Mouse (Mus musculus): Measurements from ENCODE around the gene Psmb11. TPM values are rescaled to one million over a fixed set of nuclear protein-coding genes. Genes with fewer than 3 reads are reported as not detected.

Gene Psmb11
- polyA plus RNA-seq, 1 experiment: 0.47 TPM

GRCm38 (mm10) chr14:54624976-54625375 is 3.7 kb downstream of the Psmb11 start:
- no peak overlapping the region for H3K27ac ChIP-seq (ENCODE audit: control insufficient read depth, insufficient read depth, low read depth, low read length, poor library complexity)
- TF ChIP-seq CTCF (IDR thresholded peaks at IDR 0.05; ENCODE audit: control insufficient read depth, insufficient read depth, low read length) (no peak), POLR2A (IDR thresholded peaks at IDR 0.05; ENCODE audit: borderline replicate concordance, control insufficient read depth, low read depth, low read length) (no peak)
- whole genome bisulfite sequencing: 87% methylated on average over 10 of the region's 10 CpGs
- no peak overlapping the region for H3K4me3 ChIP-seq (replicated peaks; ENCODE audit: control insufficient read depth, low read depth, low read length)
- no peaks in the 10 kb centered on the region; the same call in 1 of the 2 replicates for H3K4me1 ChIP-seq (ENCODE audit: control insufficient read depth, insufficient read depth, low read length)

- H3K4me1 ChIP-seq (ENCODE audit: control insufficient read depth, insufficient read depth, low read length): no peaks in the 10 kb centered on the region; the same call in 1 of the 2 replicates
- WGBS: 72% methylated on average over 5 of the region's 5 CpGs
- TF ChIP-seq POLR2A (IDR thresholded peaks at IDR 0.05; ENCODE audit: borderline replicate concordance, control insufficient read depth, low read depth, low read length): no peak
- TF ChIP-seq CTCF (IDR thresholded peaks at IDR 0.05; ENCODE audit: control insufficient read depth, insufficient read depth, low read length): no peak
- no peak overlapping the region for H3K27ac ChIP-seq (ENCODE audit: control insufficient read depth, insufficient read depth, low read depth, low read length, poor library complexity)
- H3K4me3 ChIP-seq (replicated peaks; ENCODE audit: control insufficient read depth, low read depth, low read length): no peak overlapping the region
These were observed 6.9 kb downstream of the Psmb11 start for GRCm38 (mm10) chr14:54628103-54628502.

DNA sequence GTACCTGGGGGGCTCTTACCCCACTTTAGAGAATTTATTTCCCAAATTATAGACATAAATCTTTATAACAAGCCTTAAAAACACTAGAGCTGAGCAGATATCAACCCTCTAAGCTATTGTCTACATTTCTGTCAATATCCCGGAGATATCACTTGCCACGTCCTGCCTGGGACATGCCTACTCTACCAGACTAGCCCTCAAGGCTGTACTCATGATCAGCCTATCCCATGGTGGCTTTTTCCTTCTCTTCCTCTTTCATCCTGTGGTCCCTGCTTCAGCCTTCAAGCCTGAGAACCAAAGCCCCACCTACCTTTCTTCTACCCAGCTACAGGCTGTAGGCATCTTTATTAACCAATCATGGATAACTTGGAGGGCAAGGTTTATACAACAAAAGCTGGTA is 8.6 kb downstream of the Psmb11 start:
- no peak overlapping the region for H3K27ac ChIP-seq (ENCODE audit: control insufficient read depth, insufficient read depth, low read depth, low read length, poor library complexity)
- H3K4me3 ChIP-seq (replicated peaks; ENCODE audit: control insufficient read depth, low read depth, low read length): no peak overlapping the region
- H3K4me1 ChIP-seq (ENCODE audit: control insufficient read depth, insufficient read depth, low read length): no peaks in the 10 kb centered on the region
- WGBS: 74% methylated on average over 2 of the region's 2 CpGs
- TF ChIP-seq POLR2A (IDR thresholded peaks at IDR 0.05; ENCODE audit: borderline replicate concordance, control insufficient read depth, low read depth, low read length) (no peak), CTCF (IDR thresholded peaks at IDR 0.05; ENCODE audit: control insufficient read depth, insufficient read depth, low read length) (no peak)

GRCm38 (mm10) chr14:54630583-54631239 is 9.5 kb downstream of the Psmb11 start:
- 50% methylated on average over 11 of the region's 11 CpGs for whole genome bisulfite sequencing
- no peak overlapping the region for H3K4me3 ChIP-seq (replicated peaks; ENCODE audit: control insufficient read depth, low read depth, low read length)
- TF ChIP-seq CTCF (IDR thresholded peaks at IDR 0.05; ENCODE audit: control insufficient read depth, insufficient read depth, low read length) (no peak), POLR2A (IDR thresholded peaks at IDR 0.05; ENCODE audit: borderline replicate concordance, control insufficient read depth, low read depth, low read length) (no peak)
- H3K27ac ChIP-seq (ENCODE audit: control insufficient read depth, insufficient read depth, low read depth, low read length, poor library complexity): no peak overlapping the region
- H3K4me1 ChIP-seq (ENCODE audit: control insufficient read depth, insufficient read depth, low read length): no peaks in the 10 kb centered on the region

DNA sequence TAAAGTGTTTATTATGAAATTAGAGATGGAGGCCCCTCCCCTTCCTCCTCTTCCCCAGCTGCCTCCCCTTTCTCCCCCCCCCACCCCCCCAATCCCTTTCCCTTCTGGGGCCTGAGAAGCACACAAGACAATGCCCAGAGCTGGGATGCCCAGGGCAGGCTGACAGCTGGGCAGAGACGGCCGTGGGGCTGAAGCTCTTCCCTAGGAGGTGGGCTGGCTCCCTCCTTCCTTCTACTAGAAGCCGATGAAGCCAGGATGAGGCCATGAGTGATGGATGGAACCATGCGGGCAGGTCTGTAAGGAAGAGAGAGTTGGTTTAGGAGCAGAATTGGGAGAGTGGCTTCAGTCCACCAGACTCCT is 10.0 kb downstream of the Psmb11 start:
- TF ChIP-seq POLR2A (IDR thresholded peaks at IDR 0.05; ENCODE audit: borderline replicate concordance, control insufficient read depth, low read depth, low read length) (no peak), CTCF (IDR thresholded peaks at IDR 0.05; ENCODE audit: control insufficient read depth, insufficient read depth, low read length) (no peak)
- H3K27ac ChIP-seq (ENCODE audit: control insufficient read depth, insufficient read depth, low read depth, low read length, poor library complexity): no peak overlapping the region
- no peaks in the 10 kb centered on the region for H3K4me1 ChIP-seq (ENCODE audit: control insufficient read depth, insufficient read depth, low read length)
- H3K4me3 ChIP-seq (replicated peaks; ENCODE audit: control insufficient read depth, low read depth, low read length): no peak overlapping the region
- 86% methylated on average over 4 of the region's 4 CpGs for WGBS

- WGBS: 95% methylated on average over 37 of the region's 37 CpGs
These were observed 11.0 kb downstream of the Psmb11 start for GRCm38 (mm10) chr14:54632252-54632651.

DNA sequence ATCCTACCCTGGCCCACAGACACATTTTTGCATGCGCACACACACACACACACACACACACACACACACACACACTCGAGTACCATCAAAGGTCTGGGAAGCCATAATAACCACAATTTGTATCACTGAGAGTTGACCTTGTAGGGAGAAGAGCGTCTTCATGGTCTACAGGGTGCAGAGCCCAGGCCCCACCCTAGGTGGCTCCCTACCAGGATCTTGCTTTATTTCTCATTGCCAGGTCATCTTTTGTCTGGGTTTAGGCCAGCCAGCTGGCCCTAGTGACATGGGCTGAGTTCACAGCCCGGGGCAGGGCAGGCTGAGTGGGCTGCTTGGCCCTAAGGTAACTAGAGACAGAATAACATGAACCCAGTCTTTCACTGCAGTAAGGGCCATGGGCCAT is 12.9 kb downstream of the Psmb11 start:
- H3K4me1 ChIP-seq (ENCODE audit: control insufficient read depth, insufficient read depth, low read length): no peaks in the 10 kb centered on the region
- no peak overlapping the region for H3K27ac ChIP-seq (ENCODE audit: control insufficient read depth, insufficient read depth, low read depth, low read length, poor library complexity)
- H3K4me3 ChIP-seq (replicated peaks; ENCODE audit: control insufficient read depth, low read depth, low read length): no peak overlapping the region
- TF ChIP-seq CTCF (IDR thresholded peaks at IDR 0.05; ENCODE audit: control insufficient read depth, insufficient read depth, low read length) (peak; percentile 15; the same call in 1 of the 2 replicates), POLR2A (IDR thresholded peaks at IDR 0.05; ENCODE audit: borderline replicate concordance, control insufficient read depth, low read depth, low read length) (no peak)
- 70% methylated on average over 4 of the region's 4 CpGs for WGBS

More at GRCm38 (mm10) chr14:54632252-54632651, 11.0 kb downstream of the Psmb11 start:
- Histone ChIP-seq H3K4me1 (ENCODE audit: control insufficient read depth, insufficient read depth, low read length) (no peaks in the 10 kb centered on the region), H3K27ac (ENCODE audit: control insufficient read depth, insufficient read depth, low read depth, low read length, poor library complexity) (no peak overlapping the region; the same call in 1 of the 2 replicates), H3K4me3 (replicated peaks; ENCODE audit: control insufficient read depth, low read depth, low read length) (no peak overlapping the region)
- TF ChIP-seq CTCF (IDR thresholded peaks at IDR 0.05; ENCODE audit: control insufficient read depth, insufficient read depth, low read length) (no peak), POLR2A (IDR thresholded peaks at IDR 0.05; ENCODE audit: borderline replicate concordance, control insufficient read depth, low read depth, low read length) (no peak)

DNA sequence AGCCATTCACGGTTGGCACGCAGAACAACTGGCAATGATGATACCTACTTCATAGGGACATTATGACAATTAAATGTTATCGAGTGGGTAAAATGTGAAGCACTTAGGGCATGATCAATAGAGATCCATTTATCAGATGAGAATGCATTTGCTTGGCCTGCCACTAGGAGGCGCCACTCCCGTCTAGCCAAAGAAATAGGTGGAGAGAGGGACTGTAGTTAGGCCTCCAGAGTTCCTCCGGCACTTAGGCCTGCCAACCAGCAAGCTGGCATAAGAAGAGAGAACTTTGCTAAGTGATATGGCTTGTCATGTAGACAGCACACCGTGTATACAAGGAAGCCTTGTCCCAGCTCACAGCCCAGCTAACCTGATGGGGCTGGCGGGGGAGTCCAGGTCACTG is 15.7 kb downstream of the Psmb11 start:
- no peak overlapping the region for H3K27ac ChIP-seq (ENCODE audit: control insufficient read depth, insufficient read depth, low read depth, low read length, poor library complexity)
- H3K4me3 ChIP-seq (replicated peaks; ENCODE audit: control insufficient read depth, low read depth, low read length): no peak overlapping the region
- no peak for TF ChIP-seq POLR2A (IDR thresholded peaks at IDR 0.05; ENCODE audit: borderline replicate concordance, control insufficient read depth, low read depth, low read length)
- peak; percentile 88 for TF ChIP-seq CTCF (IDR thresholded peaks at IDR 0.05; ENCODE audit: control insufficient read depth, insufficient read depth, low read length)
- peaks cover 2% of the 10 kb centered on the region; the same call in 1 of the 2 replicates for H3K4me1 ChIP-seq (ENCODE audit: control insufficient read depth, insufficient read depth, low read length)
- 50% methylated on average over 8 of the region's 8 CpGs for WGBS

Measured in bone marrow, adult 2 months (tissue).